Mouse (Mus musculus) left cerebral cortex, adult 11 months (tissue): ENCODE measurements around the gene Trim25.

Source experiments
- DNase-seq: peaks from one replicate; pipeline ENCODE4 v3.0.0; 2022; ENCODE audit warnings: low spot score

Trim25 gene

GRCm38 (mm10) chr11:89065297-89065696 is 66.1 kb downstream of the Trim25 start:
- no peak for DNase-seq

DNA sequence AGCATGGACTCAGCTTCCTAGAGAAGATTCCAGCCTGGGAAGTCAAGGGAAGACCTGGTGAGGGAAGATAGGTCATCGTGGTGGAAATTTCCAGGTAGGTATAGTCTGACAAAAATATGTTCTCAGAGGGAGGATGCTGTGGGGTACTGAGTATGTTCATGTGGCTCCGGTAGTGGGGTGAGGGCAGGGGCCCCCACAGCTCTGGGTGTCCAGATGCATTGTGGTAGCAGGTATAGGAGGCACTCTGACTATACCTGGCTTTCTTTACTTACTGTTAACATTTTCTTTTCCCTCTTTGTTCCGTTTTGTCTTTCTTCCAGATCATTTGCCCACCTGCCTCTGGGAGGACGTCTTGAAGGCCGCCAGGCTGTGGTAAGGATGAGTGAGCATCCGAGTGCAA is 67.0 kb downstream of the Trim25 start:
- DNase-seq, result no peak

GRCm38 (mm10) chr11:89066750-89067149 is 67.6 kb downstream of the Trim25 start, which contains the start of gene Dgke:
Gene Dgke, minus strand, starts transcription at chr11:89066850.
- DNase-seq, result no peak

DNA sequence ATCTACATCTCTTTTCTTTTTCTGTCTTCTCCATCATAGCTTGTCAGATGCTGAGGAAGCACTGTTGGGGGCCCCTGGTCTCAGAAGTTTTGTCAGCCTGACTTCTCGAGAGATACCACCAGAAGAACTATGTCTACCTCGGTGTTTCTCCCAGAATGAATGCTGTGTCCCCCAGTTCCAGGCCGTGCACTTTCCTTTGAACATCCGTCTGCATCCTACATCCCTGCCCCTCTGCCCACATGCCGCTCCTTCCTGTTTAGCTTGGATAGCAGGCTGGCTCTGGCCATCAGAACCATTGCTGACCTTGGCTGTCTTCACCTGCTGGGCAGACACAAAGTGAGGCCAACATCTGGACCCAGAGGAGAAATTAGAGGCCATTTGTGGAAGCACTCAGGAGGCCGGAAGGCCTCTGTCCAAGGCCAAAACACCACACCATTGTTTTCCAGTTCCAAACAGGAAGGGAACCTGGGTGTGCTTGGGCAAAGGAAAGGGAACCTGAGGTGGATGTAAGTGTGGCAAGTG is 68.2 kb downstream of the Trim25 start:
- DNase-seq, result no peak

DNA sequence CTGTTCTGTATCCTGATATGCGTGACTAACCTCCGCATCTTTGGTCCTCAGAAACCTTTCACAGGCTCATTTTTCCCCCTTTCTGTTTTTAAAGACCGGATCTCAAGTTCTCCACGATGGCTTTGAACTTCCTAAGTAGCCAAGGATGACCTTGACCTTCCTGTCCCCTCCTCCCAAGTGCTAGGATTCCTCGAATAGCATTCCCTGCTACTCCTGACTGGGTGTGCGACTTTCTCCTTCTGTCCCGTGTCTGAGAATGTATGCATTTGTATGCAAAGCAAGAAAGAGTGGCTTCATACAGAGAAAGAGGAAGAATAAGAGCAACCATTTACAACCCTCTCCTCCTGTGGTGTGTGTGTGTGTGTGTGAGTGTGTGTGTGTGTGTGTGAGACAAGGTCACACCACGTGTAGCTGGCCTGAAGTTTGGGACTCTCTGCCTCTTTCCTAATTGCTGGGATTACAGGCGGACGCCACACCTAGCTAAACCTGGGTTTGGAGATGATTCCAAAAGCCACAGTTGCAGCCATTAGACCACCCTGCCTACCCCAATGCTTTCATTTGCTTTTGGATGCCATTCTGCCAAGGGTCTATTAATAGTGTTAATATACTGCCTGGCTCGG is 68.8 kb downstream of the Trim25 start:
- no peak for DNase-seq

GRCm38 (mm10) chr11:89068649-89069048 is 69.5 kb downstream of the Trim25 start:
- no peak for DNase-seq

DNA sequence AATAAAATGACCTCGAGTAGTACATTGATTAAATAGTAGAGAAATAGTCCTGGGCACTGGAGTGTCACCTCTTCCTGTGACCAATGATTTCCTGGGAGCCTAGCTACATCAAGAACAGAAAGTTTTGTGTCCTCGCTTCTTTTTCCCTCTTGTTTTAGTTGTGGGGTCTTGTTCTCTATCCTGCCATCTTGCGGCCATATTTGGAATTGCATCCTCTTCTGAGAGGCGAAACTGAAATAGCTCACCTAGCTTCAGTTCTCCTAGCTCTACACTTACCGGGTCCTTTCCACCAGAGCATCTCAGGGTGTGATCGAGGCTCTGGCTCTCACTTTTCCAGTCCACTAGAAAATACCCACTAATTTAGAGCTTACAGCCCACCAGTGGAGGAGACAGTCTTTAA is 70.1 kb downstream of the Trim25 start:
- peak; percentile 36 for DNase-seq
